Mouse (Mus musculus) CH12.LX (cell line): ENCODE data around the gene Gm3164.
"Not testable (repeated sequence)": the region's sequence is repeated elsewhere in the genome, so short reads cannot be mapped to it uniquely, and the experiment has no call there.

ENCODE experiments used
- CHD1 ChIP-seq: IDR thresholded peaks from 2 replicates; pipeline ENCODE4 v1.6.1; 2012; ENCODE audit warnings: low read depth, low read length, improper control_type of control experiment, inconsistent platforms
- CHD2 ChIP-seq: IDR thresholded peaks from 2 replicates; pipeline ENCODE4 v1.6.1; 2011; ENCODE audit warnings: low read length, improper control_type of control experiment
- CTCF ChIP-seq, 2 experiments: IDR thresholded peaks in 1 of 2; conservative IDR thresholded peaks in 1 of 2; 2 replicates each; pipeline ENCODE4 v1.5.1; 2011 to 2012; ENCODE audit warnings: low read depth in 2 of 2, low read length in 2 of 2, improper control_type of control experiment in 1 of 2, inconsistent platforms in 1 of 2, mild to moderate bottlenecking in 1 of 2, moderate library complexity in 1 of 2
- EP300 ChIP-seq: IDR thresholded peaks from 2 replicates; pipeline ENCODE4 v1.6.1; 2011; ENCODE audit warnings: low read length, improper control_type of control experiment
- JUND ChIP-seq: conservative IDR thresholded peaks from 2 replicates; pipeline ENCODE4 v1.6.1; 2011; ENCODE audit warnings: low read depth, low read length, improper control_type of control experiment
- KAT2A ChIP-seq: IDR thresholded peaks from 2 replicates; pipeline ENCODE4 v1.6.1; 2012; ENCODE audit warnings: low read length, improper control_type of control experiment, inconsistent platforms; ENCODE audit not compliant: insufficient replicate concordance
- MAFK ChIP-seq: IDR thresholded peaks from 2 replicates; pipeline ENCODE4 v1.6.1; 2011; ENCODE audit warnings: low read length, improper control_type of control experiment; ENCODE audit not compliant: insufficient replicate concordance
- MEF2A ChIP-seq: IDR thresholded peaks from 2 replicates; pipeline ENCODE4 v1.6.1; 2014; ENCODE audit warnings: low read depth, mild to moderate bottlenecking, inconsistent platforms, low read length, improper control_type of control experiment, borderline replicate concordance
- MXI1 ChIP-seq: IDR thresholded peaks from 2 replicates; pipeline ENCODE4 v1.6.1; 2011; ENCODE audit warnings: mild to moderate bottlenecking, low read depth, low read length, improper control_type of control experiment
- POLR2A ChIP-seq: IDR thresholded peaks from 2 replicates; pipeline ENCODE4 v1.6.1; 2011; ENCODE audit warnings: low read depth, mild to moderate bottlenecking, improper control_type of control experiment, low read length

- TF ChIP-seq POLR2A; MEF2A; MXI1; EP300; CTCF (conservative IDR thresholded peaks at IDR 0.05 in 1 of 2, IDR thresholded peaks at IDR 0.05 in 1 of 2; ENCODE audit: low read depth in 2 of 2, low read length in 2 of 2); KAT2A; CHD2; JUND; MAFK; CHD1: not testable (repeated sequence)
Observed at GRCm38 (mm10) chr14:4368991-4369390, 46.3 kb upstream of the Gm3164 start.
